Mouse (Mus musculus) right cerebral cortex, postnatal 10 days (tissue): ENCODE results near the gene Rpl39l.
"Not testable (repeated sequence)": the region's sequence is repeated elsewhere in the genome, so short reads cannot be mapped to it uniquely, and the experiment has no call there.

ENCODE experiments used
- DNase-seq, 2 experiments: peaks; one replicate each; pipeline ENCODE4 v3.0.0; 2021; ENCODE audit warnings: low spot score in 2 of 2

Rpl39l gene

DNA sequence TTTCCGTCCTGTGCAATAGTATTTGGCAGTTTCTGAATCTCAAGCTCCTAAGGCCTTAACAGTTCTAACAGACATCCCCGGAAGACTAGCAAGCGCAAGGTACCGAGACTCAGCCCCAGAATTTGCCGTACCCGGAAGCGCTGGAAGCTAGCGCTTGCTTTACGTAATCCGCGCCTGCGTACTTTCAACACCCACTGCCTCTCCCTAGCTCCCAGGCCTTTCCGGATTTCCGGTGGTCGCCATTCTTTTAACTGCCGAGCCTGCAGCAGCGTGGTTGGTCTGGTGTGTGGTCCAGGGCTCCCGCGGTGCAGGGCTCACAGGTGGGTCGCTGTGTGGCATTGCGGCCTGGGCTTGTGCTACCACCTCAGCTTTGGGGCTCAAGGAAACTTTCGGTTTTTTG, at the start of gene Rpl39l:
Gene Rpl39l, plus strand, starts transcription at position 222 of the 400 bp plus-strand sequence.
- no peak for DNase-seq

DNA sequence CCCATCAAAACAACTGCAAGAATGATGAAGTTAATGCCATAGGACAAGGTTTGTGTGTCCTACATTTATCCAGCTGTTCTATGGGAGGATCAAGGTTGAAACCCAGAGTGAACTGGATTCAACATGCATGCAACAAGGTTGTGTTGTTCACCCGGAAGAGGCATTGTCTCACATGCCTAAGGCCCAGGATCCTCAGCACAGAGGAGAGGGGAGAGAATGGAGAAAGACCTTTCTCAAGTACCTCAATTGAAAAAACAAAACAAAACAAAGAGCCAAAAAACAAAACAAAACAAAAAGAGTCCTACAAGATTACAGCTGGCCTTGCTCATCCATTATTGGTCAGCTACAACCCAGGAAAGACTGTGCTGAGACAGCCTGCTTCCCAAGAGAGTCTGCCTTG, 42.4 kb upstream of the Rpl39l start:
- DNase-seq = no peak

- no peak for DNase-seq
These were observed 40.7 kb upstream of the Rpl39l start for GRCm38 (mm10) chr16:10129052-10129911.

GRCm38 (mm10) chr16:10143166-10143565, 26.9 kb upstream of the Rpl39l start:
- DNase-seq = no peak

- DNase-seq = no peak
These were observed 22.6 kb upstream of the Rpl39l start for GRCm38 (mm10) chr16:10147401-10147800.

GRCm38 (mm10) chr16:10169123-10169905, 712 bp upstream of the Rpl39l start:
- DNase-seq = no peak

GRCm38 (mm10) chr16:10171276-10171675, 1.2 kb downstream of the Rpl39l start:
- DNase-seq = no peak

DNA sequence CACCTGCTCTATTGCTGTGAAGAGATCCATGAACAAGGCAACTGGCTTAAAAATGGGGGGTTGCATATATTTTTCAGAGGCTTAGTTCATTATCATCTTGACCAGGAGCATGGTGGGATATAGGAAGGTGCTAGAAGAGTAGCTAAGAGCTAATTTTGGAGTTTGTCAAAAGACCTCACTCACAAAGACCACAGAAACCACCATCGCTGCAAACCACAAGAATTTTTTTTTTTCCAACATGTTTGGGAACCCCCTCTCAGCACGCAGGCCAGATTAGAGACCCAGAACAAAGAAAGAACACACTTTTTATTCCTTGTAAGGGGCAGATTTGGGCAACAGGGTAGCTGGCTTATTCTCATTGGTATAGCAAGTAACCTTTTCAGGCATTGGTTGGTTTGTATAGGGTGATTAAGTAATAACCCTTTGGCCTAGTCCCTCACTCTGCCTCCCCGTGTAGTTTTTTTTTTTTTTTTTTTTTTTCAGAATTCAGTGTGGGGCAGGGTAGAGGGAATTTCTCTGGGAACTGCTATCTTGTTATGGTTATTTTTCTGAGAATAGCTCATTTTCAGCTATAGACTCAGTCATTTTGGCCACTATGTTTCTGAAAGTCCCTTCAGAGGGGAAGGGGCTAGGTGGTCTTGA, 2.3 kb downstream of the Rpl39l start:
- DNase-seq = no peak

DNA sequence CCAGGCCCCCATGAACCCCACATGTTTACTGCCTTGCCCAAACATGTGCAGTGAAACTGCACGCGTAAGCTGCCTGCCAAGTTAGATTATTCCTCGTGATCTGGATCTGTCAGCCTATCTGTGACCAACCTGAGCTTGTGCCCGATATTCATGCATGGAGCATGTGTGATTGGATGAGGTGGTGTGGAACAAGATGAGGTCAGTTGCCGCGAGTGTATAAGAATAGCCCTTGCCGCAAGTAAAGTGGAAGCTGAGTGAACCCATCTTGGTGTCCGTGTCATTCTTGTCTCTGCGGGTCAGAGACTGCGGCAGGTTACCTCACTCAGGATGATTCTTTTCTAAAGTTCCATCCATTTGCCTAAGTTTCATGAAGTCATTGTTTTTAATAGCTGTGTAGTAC, 17.4 kb downstream of the Rpl39l start:
- DNase-seq = not testable (repeated sequence)

- peak; percentile 85 to 90 for DNase-seq
These were observed 22.9 kb downstream of the Rpl39l start, which contains the start of gene Atf7ip2 for GRCm38 (mm10) chr16:10192679-10193506. Gene Atf7ip2 (plus strand): TSS chr16:10192712.

GRCm38 (mm10) chr16:10208777-10209176, 38.8 kb downstream of the Rpl39l start:
- no peak for DNase-seq

- not testable (repeated sequence) for DNase-seq
These were observed 46.3 kb downstream of the Rpl39l start for GRCm38 (mm10) chr16:10216366-10216765.

GRCm38 (mm10) chr16:10217020-10217419, 47.0 kb downstream of the Rpl39l start:
- not testable (repeated sequence) for DNase-seq
